Mouse (Mus musculus) adrenal gland, postnatal 25 days (tissue): ENCODE measurements around the gene Hepacam. TPM values are rescaled to one million over a fixed set of nuclear protein-coding genes. Genes with fewer than 3 reads are reported as not detected.

Experiments
- DNase-seq: peaks from one replicate; pipeline ENCODE4 v3.0.0; 2021; ENCODE audit warnings: mixed read lengths
- long read RNA-seq: library from polyadenylated mRNA; stranded (forward); transcript quantifications from one replicate; pipeline ENCODE4 v2.0.0, GENCODE M21; 2021
- total RNA-seq: library from RNA; stranded (reverse); gene quantifications from 2 replicates; pipeline ENCODE4 v1.2.3, GENCODE M21; 2021

Hepacam gene
- total RNA-seq = 0.18 TPM in 1 of 2 replicates, not detected in the other
- long read RNA-seq = 0 reads

- DNase-seq = no peak
Measured at GRCm38 (mm10) chr9:37367301-37368080, at the start of gene Hepacam. Gene Hepacam, plus strand, starts transcription at chr9:37367351.

- no peak for DNase-seq
Measured at GRCm38 (mm10) chr9:37329456-37329855, 37.7 kb upstream of the Hepacam start.

GRCm38 (mm10) chr9:37345406-37345805, 21.7 kb upstream of the Hepacam start:
- DNase-seq = no peak

GRCm38 (mm10) chr9:37347184-37347987, 19.8 kb upstream of the Hepacam start:
- no peak for DNase-seq

GRCm38 (mm10) chr9:37347988-37348642, 19.0 kb upstream of the Hepacam start, which contains the start of gene Ccdc15:
Gene Ccdc15, minus strand, starts transcription at chr9:37348432.
- peak; percentile 98 for DNase-seq

- no peak for DNase-seq
Measured at GRCm38 (mm10) chr9:37349050-37349449, 18.1 kb upstream of the Hepacam start.

- no peak for DNase-seq
Measured at GRCm38 (mm10) chr9:37351266-37351665, 15.9 kb upstream of the Hepacam start.

GRCm38 (mm10) chr9:37354485-37354884, 12.7 kb upstream of the Hepacam start:
- no peak for DNase-seq

GRCm38 (mm10) chr9:37358713-37359330, 8.3 kb upstream of the Hepacam start:
- DNase-seq = no peak

GRCm38 (mm10) chr9:37359331-37360220, 7.6 kb upstream of the Hepacam start:
- peak; percentile 9 for DNase-seq

- no peak for DNase-seq
Measured at GRCm38 (mm10) chr9:37362084-37362483, 5.1 kb upstream of the Hepacam start.

GRCm38 (mm10) chr9:37362881-37363280, 4.3 kb upstream of the Hepacam start:
- no peak for DNase-seq

- DNase-seq = no peak
Measured at GRCm38 (mm10) chr9:37363551-37363950, 3.6 kb upstream of the Hepacam start.

- no peak for DNase-seq
Measured at GRCm38 (mm10) chr9:37364392-37364791, 2.8 kb upstream of the Hepacam start.

- no peak for DNase-seq
Measured at GRCm38 (mm10) chr9:37365706-37366105, 1.4 kb upstream of the Hepacam start.

- DNase-seq = no peak
Measured at GRCm38 (mm10) chr9:37368081-37368830, 1.1 kb downstream of the Hepacam start.

- DNase-seq = no peak
Measured at GRCm38 (mm10) chr9:37368860-37369259, 1.7 kb downstream of the Hepacam start.

- DNase-seq = no peak
Measured at GRCm38 (mm10) chr9:37371232-37371801, 4.2 kb downstream of the Hepacam start.

GRCm38 (mm10) chr9:37375718-37376117, 8.6 kb downstream of the Hepacam start:
- DNase-seq = no peak

- no peak for DNase-seq
Measured at GRCm38 (mm10) chr9:37383161-37383560, 16.0 kb downstream of the Hepacam start.
